Mouse (Mus musculus) bone marrow macrophage, adult 2 months (primary cell): ENCODE measurements around the gene Gm20388.

Experiments used
- CTCF ChIP-seq: IDR thresholded peaks from 2 replicates; pipeline ENCODE4 v1.5.1; 2012; ENCODE audit warnings: low read depth, mild to moderate bottlenecking, low read length, moderate library complexity
- POLR2A ChIP-seq: IDR thresholded peaks from 2 replicates; pipeline ENCODE4 v1.6.1; 2012; ENCODE audit warnings: mild to moderate bottlenecking, low read depth, low read length, borderline replicate concordance

DNA sequence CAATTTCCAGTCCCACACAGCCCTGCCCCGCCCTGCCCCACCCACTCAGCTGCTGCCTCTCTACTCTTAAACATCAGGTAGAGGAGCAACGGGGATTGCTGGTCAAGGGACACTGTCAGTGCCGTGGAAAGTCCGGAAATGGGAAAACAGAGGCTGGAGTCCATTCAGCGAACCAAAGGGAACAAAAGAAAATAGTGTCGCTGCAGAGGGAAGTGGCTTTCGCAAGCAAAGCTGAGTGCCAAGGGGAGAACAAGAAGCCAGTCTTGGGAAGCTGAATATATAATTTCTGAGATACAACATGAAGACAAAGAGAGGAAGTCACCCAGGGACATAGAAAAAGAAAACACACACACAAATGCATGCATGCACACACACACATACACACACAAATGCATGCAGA, 3278.2 kb downstream of the Gm20388 start:
- TF ChIP-seq CTCF = no peak
- TF ChIP-seq POLR2A = no peak
